Mouse (Mus musculus) kidney, adult 11 months (tissue): ENCODE data around the gene Gm20388.

Experiments
- DNase-seq: peaks from one replicate; pipeline ENCODE4 v3.0.0; 2022

Gene Gm20388

DNA sequence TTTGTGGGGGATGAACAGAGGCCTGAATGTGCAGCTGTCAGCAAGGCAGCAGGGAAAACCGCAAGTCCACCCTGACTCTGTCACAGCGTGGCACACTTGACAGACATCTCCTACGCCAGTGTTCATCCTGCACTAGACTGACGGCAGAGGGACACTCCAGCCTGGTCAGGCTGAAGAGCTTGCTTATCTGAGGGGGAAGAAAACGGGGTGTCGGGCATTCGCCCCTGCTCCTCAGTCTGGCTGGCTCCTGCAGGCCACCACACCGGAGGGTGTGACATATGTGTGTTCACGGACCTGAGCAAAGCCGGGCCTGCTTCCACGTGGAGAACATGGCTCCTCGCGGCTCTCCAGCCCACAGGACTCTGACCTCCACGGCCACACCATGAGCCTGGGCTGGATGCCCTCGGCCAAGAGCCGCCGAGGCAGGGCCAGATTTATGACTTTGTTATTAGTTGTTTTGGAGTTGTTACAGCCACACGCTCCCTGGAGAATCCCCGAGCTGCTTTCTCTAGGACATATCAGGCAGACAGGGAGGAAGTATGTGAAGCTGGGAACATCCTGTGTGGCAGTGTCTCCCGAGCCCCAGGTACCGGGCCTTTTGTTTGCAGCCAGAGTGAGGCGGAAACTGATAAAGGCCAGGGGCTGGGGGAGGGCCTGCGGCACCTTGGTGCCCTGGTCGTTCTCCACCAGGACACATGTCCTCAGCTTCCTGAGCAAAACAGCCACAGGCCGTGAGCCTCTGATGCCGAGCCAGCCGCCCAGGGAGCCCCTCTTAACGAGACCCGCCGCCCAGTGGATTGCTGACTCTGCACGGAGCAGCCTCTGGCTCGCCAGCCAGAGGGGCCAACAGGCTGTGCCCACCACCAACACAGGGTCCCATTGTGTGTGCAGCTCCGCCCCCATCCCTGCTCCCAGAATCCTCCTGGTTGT is 1424.1 kb downstream of the Gm20388 start:
- DNase-seq, result peak; percentile 77

DNA sequence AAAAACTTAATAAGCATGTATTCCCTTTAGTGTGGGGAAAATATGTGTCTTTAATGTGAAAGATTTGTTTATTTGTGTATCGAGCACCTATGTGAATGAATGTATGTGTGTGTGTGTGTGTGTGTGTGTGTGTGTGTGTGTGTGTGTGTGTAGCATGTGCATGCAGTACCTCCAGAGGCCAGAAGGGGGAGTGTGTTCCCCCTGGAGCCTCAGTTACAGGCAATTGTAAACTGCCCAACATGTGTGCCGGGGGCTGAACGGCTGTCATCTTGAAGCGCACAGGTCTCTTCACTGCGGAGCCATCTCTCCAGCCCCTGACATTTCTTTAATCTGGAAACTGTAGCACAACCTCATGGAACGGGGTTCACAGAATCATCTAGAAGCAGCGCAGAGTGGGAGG is 1425.0 kb downstream of the Gm20388 start:
- no peak for DNase-seq

DNA sequence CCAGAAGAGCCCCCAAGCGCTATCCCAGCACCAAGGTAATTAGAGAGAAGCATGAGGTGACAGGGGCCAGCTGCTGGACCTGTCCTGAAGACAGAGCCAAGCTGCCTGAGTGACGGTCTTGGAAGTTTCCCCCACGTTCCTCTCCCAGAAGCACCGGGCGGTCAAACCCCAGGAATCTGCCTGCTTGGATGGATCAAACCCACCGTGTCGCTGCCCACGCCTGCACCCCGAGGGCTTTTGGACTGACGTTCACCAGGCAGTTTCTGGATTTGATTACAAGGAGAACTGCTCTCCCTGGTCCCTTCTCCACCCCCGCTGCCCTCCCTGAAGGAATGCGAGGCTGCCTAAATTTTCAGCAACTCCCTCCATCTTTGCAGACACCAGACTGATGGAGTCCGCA is 1432.3 kb downstream of the Gm20388 start:
- no peak for DNase-seq

DNA sequence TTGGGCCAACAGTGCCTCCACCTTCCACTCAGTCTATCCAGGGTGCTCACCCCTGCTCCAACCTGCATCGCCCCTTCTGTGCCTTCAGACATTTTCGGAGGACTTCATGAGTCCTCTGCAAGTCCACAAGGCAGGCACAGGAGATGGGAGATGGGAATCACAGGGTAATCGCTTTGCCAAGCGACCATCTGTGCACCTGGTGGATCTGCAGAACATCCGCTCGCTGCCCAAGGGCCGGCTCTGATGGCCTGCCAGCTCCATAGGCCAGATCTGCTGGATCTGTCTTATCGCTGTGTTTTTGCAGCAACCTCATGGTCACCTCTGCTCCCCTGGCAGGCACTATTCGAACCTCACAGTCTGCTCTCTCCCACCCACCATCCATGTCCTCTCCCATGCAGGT is 1433.8 kb downstream of the Gm20388 start:
- DNase-seq, result no peak

- no peak for DNase-seq
Measured at GRCm38 (mm10) chr8:121346175-121346574, 1435.5 kb downstream of the Gm20388 start.

- DNase-seq, result peak; percentile 45
Measured at GRCm38 (mm10) chr8:121346862-121347261, 1436.2 kb downstream of the Gm20388 start.

DNA sequence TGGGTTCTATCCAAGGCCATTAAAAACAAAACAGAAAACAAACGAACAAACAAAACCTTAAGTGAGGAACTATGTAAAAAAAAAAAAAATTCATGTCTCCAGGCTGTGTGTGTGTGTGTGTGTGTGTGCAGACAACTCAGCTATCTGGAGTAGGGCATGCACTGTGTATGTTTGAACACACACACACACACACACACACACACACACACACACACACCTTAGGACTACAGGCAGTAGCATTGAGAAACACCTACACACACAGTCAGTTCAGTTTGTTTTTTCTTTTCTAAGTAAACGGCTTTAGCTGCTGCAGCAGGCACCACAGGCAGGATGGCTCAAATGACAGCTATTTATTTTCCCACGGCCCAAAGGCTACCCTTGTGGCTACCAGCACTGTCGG is 1438.4 kb downstream of the Gm20388 start:
- DNase-seq, result no peak

DNA sequence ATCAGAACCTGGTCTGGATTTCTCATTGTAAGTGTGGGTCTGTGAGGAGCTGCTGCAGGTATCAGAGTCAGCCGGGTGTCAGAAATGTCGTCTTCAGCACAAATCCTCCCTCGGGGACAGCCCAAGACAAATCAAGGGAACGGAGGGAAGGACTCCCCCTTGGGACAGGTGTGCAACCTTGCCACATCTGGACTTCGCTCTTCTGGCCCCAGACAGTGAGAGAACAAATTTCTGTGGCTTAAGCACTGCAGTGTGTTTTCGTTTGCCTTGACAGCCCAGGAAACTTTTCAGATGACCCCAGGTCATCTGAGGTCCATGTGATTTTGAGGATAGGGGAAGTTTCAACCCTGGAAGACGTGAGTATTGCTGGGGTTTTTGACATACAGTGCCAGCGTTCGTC is 1440.2 kb downstream of the Gm20388 start:
- no peak for DNase-seq

- no peak for DNase-seq
Measured at GRCm38 (mm10) chr8:121354844-121355243, 1444.2 kb downstream of the Gm20388 start.

DNA sequence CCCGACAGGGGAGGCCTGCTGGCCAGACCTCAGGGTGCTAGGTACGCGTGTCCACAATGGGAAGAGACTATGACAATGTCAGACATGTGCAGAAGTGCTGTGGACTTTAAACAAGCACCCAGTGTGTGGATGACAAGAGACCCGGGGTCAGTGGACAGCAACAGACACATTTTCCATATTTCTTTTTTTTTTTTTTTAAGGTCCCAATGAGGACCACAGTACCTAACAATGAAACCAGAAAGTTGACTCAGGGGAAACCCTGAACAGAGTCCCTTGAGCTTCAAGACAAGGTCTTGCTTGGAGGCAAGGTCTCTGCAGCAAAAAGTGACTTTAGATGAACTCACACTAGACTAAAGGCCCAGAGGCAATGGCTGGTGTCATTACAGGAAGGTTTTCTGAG is 1446.8 kb downstream of the Gm20388 start:
- DNase-seq, result no peak

- no peak for DNase-seq
Measured at GRCm38 (mm10) chr8:121358609-121359008, 1448.0 kb downstream of the Gm20388 start.

- no peak for DNase-seq
Measured at GRCm38 (mm10) chr8:121359131-121359981, 1448.7 kb downstream of the Gm20388 start.

GRCm38 (mm10) chr8:121360001-121360400 is 1449.4 kb downstream of the Gm20388 start:
- DNase-seq, result no peak

- DNase-seq, result no peak
Measured at GRCm38 (mm10) chr8:121361166-121361565, 1450.5 kb downstream of the Gm20388 start.

DNA sequence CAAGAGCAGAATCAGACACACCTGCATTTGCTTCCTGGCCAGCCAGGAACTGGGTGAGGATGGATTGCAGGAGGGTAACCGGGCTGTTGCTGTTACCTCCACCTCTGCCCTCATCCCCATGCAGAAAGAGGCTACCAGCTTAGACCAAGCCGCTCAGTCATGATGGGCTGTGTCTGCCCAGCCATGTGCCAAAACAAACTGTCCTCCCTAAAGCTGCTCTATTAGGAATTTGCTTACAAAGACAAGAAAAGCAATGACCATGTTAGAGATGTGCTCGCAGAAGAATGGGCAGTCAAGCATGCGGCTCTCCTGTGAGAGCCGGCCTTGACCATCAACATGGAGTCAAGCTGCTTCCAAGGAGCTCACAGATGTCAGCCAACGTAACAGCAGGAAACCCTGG is 1454.0 kb downstream of the Gm20388 start:
- DNase-seq, result no peak

- no peak for DNase-seq
Measured at GRCm38 (mm10) chr8:121365150-121365549, 1454.5 kb downstream of the Gm20388 start.

DNA sequence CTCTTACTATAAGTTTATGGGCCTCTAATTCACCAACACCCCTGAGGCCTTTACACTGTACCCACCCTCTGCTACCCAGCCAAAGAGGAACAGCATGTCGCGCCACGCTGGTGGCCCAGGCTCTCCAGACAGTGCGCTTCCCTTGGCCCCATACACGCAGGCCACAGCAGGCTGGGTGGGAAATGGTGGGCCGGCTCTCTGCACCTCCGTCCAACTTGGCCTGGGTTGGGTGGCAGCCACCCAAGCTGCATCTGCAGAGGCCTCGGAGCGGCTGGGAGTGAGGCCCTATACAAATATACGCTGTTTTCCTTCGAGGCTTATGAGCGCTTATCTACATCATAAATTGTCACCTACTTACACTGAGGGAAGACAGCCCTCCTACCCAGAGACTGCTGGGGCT is 1456.0 kb downstream of the Gm20388 start:
- DNase-seq, result no peak

- DNase-seq, result no peak
Measured at GRCm38 (mm10) chr8:121368799-121369198, 1458.2 kb downstream of the Gm20388 start.

- DNase-seq, result no peak
Measured at GRCm38 (mm10) chr8:121369378-121369777, 1458.7 kb downstream of the Gm20388 start.

DNA sequence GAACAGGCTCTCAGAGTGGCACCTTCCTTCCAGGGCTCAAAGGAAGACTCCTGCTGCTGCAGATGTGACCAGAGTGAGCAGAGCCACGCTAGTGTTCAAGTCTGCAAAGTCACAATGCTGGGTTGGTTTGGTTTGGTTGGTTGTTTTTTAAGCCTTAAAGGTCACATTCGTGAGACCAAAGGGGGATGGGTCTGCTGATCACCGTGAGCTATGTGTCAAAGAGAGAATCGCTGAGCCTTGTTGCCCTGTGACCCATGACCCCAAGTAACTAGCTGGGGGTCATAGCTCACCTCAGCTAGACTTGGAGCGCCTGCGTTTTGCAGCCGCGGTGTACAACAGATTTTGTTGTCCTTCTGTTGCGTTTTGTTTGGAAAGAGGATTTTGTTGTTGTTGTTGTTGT is 1460.6 kb downstream of the Gm20388 start:
- no peak for DNase-seq

- no peak for DNase-seq
Measured at GRCm38 (mm10) chr8:121371911-121372638, 1461.4 kb downstream of the Gm20388 start.

GRCm38 (mm10) chr8:121372639-121372986 is 1462.0 kb downstream of the Gm20388 start:
- no peak for DNase-seq

DNA sequence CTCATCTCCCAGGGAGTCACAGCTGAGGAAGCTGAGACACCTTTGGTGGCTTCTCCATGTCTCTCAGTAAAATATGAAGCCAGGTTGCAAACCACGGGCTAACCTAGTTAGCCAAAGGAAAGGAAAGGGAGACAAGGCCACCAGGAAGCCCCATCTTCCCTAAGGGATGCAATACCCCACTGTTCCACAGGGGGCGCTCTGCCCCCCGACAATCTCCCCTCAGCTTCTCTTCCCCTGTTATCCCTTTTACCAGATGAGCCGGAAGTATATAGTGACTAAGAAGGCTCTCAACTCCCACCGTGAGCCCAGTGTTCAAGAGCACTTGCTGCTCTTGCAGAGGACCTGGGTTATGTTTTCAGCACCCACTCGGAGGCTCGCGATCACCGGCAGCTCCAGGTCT is 1463.6 kb downstream of the Gm20388 start:
- DNase-seq, result no peak
